Mouse (Mus musculus): ENCODE data around the gene Gm11627.

DNA sequence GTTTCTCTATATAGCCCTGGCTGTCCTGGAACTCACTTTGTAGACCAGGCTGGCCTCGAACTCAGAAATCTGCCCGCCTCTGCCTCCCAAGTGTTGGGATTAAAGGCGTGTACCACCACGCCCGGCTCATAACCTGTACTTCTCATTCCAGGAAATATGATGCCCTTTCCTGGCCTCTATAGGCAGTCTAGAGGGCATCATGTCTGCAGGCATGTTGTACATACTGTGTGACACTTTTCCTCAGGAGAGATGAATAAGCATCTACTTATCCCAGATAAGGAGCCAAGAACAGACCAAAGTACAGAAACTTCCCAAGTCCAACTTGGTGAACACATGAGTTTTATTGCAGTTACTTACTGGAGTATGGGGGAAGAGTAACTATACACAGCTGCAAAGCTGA is 20.6 kb downstream of the Gm11627 start:
- TF ChIP-seq CTCF (conservative IDR thresholded peaks at IDR 0.05; ENCODE audit: low read length) (no peak), NANOG (IDR thresholded peaks at IDR 0.05; ENCODE audit: borderline replicate concordance, low read length) (no peak), POU5F1 (IDR thresholded peaks at IDR 0.05; ENCODE audit: borderline replicate concordance, low read length) (no peak)

Data from E14TG2a.4 (cell line).